Mouse (Mus musculus): Measurements from ENCODE around the gene Otop3. TPM values are rescaled to one million over a fixed set of nuclear protein-coding genes. Genes with fewer than 3 reads are reported as not detected.

Otop3 gene
- polyA plus RNA-seq, 1 experiment from 2014 or later = not detected

- Histone ChIP-seq H3K4me2 (peak within 1 kb of the TSS; percentile 35), H3K9me3 (no peaks in the 10 kb centered on the region), H3K27ac (no peak within 1 kb of the TSS), H3K4me1 (peaks cover 32% of the 10 kb centered on the region), H3K9ac (no peak within 1 kb of the TSS), H3K4me3 (replicated peaks) (peak within 1 kb of the TSS; percentile 13; the same call in 1 of the 2 replicates), H3K27me3 (peaks cover 95% of the 10 kb centered on the region), H3K36me3 (replicated peaks) (no peaks in the 10 kb centered on the region)
- 4% methylated on average over 35 of the region's 35 CpGs for WGBS
- peak; percentile 62; the same call in 1 of the 2 replicates for ATAC-seq (ENCODE audit: low FRiP score)
These were observed 12.4 kb upstream of the Otop3 start, which contains the start of gene Ush1g for GRCm38 (mm10) chr11:115321906-115322693. Gene Ush1g, minus strand, starts transcription at chr11:115322041.

- Histone ChIP-seq H3K4me2 (peak overlapping the region; percentile 19; the same call in 1 of the 2 replicates), H3K9ac (no peak overlapping the region), H3K27me3 (peaks cover 91% of the 10 kb centered on the region), H3K9me3 (no peaks in the 10 kb centered on the region), H3K36me3 (replicated peaks) (no peaks in the 10 kb centered on the region), H3K4me3 (replicated peaks) (no peak overlapping the region), H3K4me1 (peaks cover 28% of the 10 kb centered on the region), H3K27ac (no peak overlapping the region)
- WGBS = 23% methylated on average over 32 of the region's 32 CpGs
- ATAC-seq (ENCODE audit: low FRiP score) = no peak
These were observed 11.2 kb upstream of the Otop3 start for GRCm38 (mm10) chr11:115323354-115323753.

GRCm38 (mm10) chr11:115326730-115327129, 7.8 kb upstream of the Otop3 start:
- Histone ChIP-seq H3K4me3 (replicated peaks) (no peak overlapping the region), H3K27ac (no peak overlapping the region), H3K36me3 (replicated peaks) (no peaks in the 10 kb centered on the region), H3K9me3 (no peaks in the 10 kb centered on the region), H3K4me1 (peaks cover 10% of the 10 kb centered on the region; the same call in 1 of the 2 replicates), H3K27me3 (peaks cover 67% of the 10 kb centered on the region), H3K9ac (no peak overlapping the region), H3K4me2 (no peak overlapping the region)
- WGBS = 76% methylated on average over 7 of the region's 7 CpGs
- ATAC-seq (ENCODE audit: low FRiP score) = no peak

GRCm38 (mm10) chr11:115329339-115329738, 5.2 kb upstream of the Otop3 start:
- no peak for ATAC-seq (ENCODE audit: low FRiP score)
- Histone ChIP-seq H3K36me3 (replicated peaks) (no peaks in the 10 kb centered on the region), H3K4me2 (no peak overlapping the region), H3K27me3 (peaks cover 67% of the 10 kb centered on the region), H3K4me3 (replicated peaks) (no peak overlapping the region), H3K4me1 (peaks cover 2% of the 10 kb centered on the region), H3K9me3 (no peaks in the 10 kb centered on the region), H3K27ac (no peak overlapping the region), H3K9ac (no peak overlapping the region)
- WGBS = 72% methylated on average over 15 of the region's 15 CpGs

- no peak overlapping the region for H3K27ac ChIP-seq
- no peaks in the 10 kb centered on the region for H3K9me3 ChIP-seq
- WGBS = 57% methylated on average over 12 of the region's 12 CpGs
- ATAC-seq (ENCODE audit: low FRiP score) = no peak
- H3K4me1 ChIP-seq = peaks cover 11% of the 10 kb centered on the region
- H3K4me2 ChIP-seq = no peak overlapping the region; the same call in 1 of the 2 replicates
- peaks cover 83% of the 10 kb centered on the region for H3K27me3 ChIP-seq
- no peaks in the 10 kb centered on the region for H3K36me3 ChIP-seq (replicated peaks)
- H3K4me3 ChIP-seq (replicated peaks) = no peak overlapping the region
- no peak overlapping the region for H3K9ac ChIP-seq
These were observed 692 bp downstream of the Otop3 start for GRCm38 (mm10) chr11:115335223-115335622.

- no peak for ATAC-seq (ENCODE audit: low FRiP score)
- Histone ChIP-seq H3K36me3 (replicated peaks) (no peaks in the 10 kb centered on the region), H3K9ac (no peak overlapping the region), H3K27ac (no peak overlapping the region), H3K4me3 (replicated peaks) (no peak overlapping the region), H3K4me2 (no peak overlapping the region), H3K27me3 (peaks cover 88% of the 10 kb centered on the region), H3K4me1 (peaks cover 11% of the 10 kb centered on the region), H3K9me3 (no peaks in the 10 kb centered on the region)
- WGBS = 17% methylated on average over 6 of the region's 6 CpGs
These were observed 1.6 kb downstream of the Otop3 start for GRCm38 (mm10) chr11:115336115-115336514.

- Histone ChIP-seq H3K4me2 (no peak overlapping the region), H3K27me3 (peaks cover 81% of the 10 kb centered on the region), H3K27ac (no peak overlapping the region), H3K9ac (no peak overlapping the region), H3K4me1 (peaks cover 11% of the 10 kb centered on the region), H3K36me3 (replicated peaks) (no peaks in the 10 kb centered on the region), H3K9me3 (no peaks in the 10 kb centered on the region), H3K4me3 (replicated peaks) (no peak overlapping the region)
- no peak for ATAC-seq (ENCODE audit: low FRiP score)
- 53% methylated on average over 3 of the region's 3 CpGs for WGBS
These were observed 2.8 kb downstream of the Otop3 start for GRCm38 (mm10) chr11:115337350-115337749.

GRCm38 (mm10) chr11:115337826-115338225, 3.3 kb downstream of the Otop3 start:
- ATAC-seq (ENCODE audit: low FRiP score) = no peak
- peaks cover 77% of the 10 kb centered on the region for H3K27me3 ChIP-seq
- 92% methylated on average over 1 of the region's 1 CpGs for WGBS

GRCm38 (mm10) chr11:115341246-115341645, 6.7 kb downstream of the Otop3 start:
- Histone ChIP-seq H3K36me3 (replicated peaks) (no peaks in the 10 kb centered on the region), H3K4me2 (no peak overlapping the region), H3K27me3 (peaks cover 61% of the 10 kb centered on the region), H3K4me1 (no peaks in the 10 kb centered on the region), H3K9ac (no peak overlapping the region), H3K4me3 (replicated peaks) (no peak overlapping the region), H3K27ac (no peak overlapping the region), H3K9me3 (no peaks in the 10 kb centered on the region)
- ATAC-seq (ENCODE audit: low FRiP score) = no peak
- WGBS = 77% methylated on average over 2 of the region's 2 CpGs

More at GRCm38 (mm10) chr11:115337826-115338225, 3.3 kb downstream of the Otop3 start:
- Histone ChIP-seq H3K36me3 (replicated peaks) (no peaks in the 10 kb centered on the region), H3K4me3 (replicated peaks) (no peak overlapping the region), H3K4me1 (peaks cover 11% of the 10 kb centered on the region), H3K9ac (no peak overlapping the region), H3K4me2 (no peak overlapping the region), H3K27ac (no peak overlapping the region), H3K9me3 (no peaks in the 10 kb centered on the region)

GRCm38 (mm10) chr11:115341866-115342265, 7.3 kb downstream of the Otop3 start:
- peaks cover 57% of the 10 kb centered on the region for H3K27me3 ChIP-seq
- H3K27ac ChIP-seq = no peak overlapping the region
- H3K36me3 ChIP-seq (replicated peaks) = no peaks in the 10 kb centered on the region
- 81% methylated on average over 6 of the region's 6 CpGs for WGBS
- no peak overlapping the region for H3K4me2 ChIP-seq
- no peak overlapping the region for H3K4me3 ChIP-seq (replicated peaks)
- no peaks in the 10 kb centered on the region for H3K9me3 ChIP-seq
- ATAC-seq (ENCODE audit: low FRiP score) = no peak
- H3K9ac ChIP-seq = no peak overlapping the region
- H3K4me1 ChIP-seq = no peaks in the 10 kb centered on the region

GRCm38 (mm10) chr11:115344967-115345366, 10.4 kb downstream of the Otop3 start:
- Histone ChIP-seq H3K27ac (no peak overlapping the region), H3K4me3 (replicated peaks) (no peak overlapping the region), H3K4me1 (no peaks in the 10 kb centered on the region), H3K36me3 (replicated peaks) (peaks cover 6% of the 10 kb centered on the region; the same call in 1 of the 2 replicates), H3K9me3 (no peaks in the 10 kb centered on the region), H3K4me2 (no peak overlapping the region), H3K27me3 (peaks cover 50% of the 10 kb centered on the region), H3K9ac (no peak overlapping the region)
- no peak for ATAC-seq (ENCODE audit: low FRiP score)
- WGBS = 13% methylated on average over 12 of the region's 12 CpGs

- Histone ChIP-seq H3K27me3 (peaks cover 45% of the 10 kb centered on the region), H3K4me1 (no peaks in the 10 kb centered on the region), H3K9me3 (no peaks in the 10 kb centered on the region), H3K9ac (no peak overlapping the region), H3K27ac (no peak overlapping the region), H3K36me3 (replicated peaks) (peaks cover 10% of the 10 kb centered on the region; the same call in 1 of the 2 replicates), H3K4me3 (replicated peaks) (no peak overlapping the region), H3K4me2 (no peak overlapping the region)
- ATAC-seq (ENCODE audit: low FRiP score) = no peak
- 56% methylated on average over 7 of the region's 7 CpGs for WGBS
These were observed 11.0 kb downstream of the Otop3 start for GRCm38 (mm10) chr11:115345515-115345914.
